Mouse (Mus musculus): ENCODE data around the gene Xpnpep3. TPM values are rescaled to one million over a fixed set of nuclear protein-coding genes. Genes with fewer than 3 reads are reported as not detected.

Gene Xpnpep3
- total RNA-seq (2015) (7.2 and 8.5 TPM in 2 replicates), total RNA-seq (2017) (17.5 and 27.8 TPM in 2 replicates)

- peak; percentile 96 for ATAC-seq (replicated peaks; ENCODE audit: poor library complexity)
Measured at GRCm38 (mm10) chr15:81399638-81400315, at the start of gene Xpnpep3, which contains the start of gene St13. Gene Xpnpep3, plus strand, starts transcription at chr15:81400138. Gene St13, minus strand, starts transcription at chr15:81400077.

- no peak for ATAC-seq (replicated peaks; ENCODE audit: poor library complexity)
Measured at GRCm38 (mm10) chr15:81350401-81350800, 49.5 kb upstream of the Xpnpep3 start.

GRCm38 (mm10) chr15:81352638-81353037 lies 47.3 kb upstream of the Xpnpep3 start:
- ATAC-seq (replicated peaks; ENCODE audit: poor library complexity), result peak; percentile 44; the same call in 1 of the 2 replicates

- peak; percentile 88 for ATAC-seq (replicated peaks; ENCODE audit: poor library complexity)
Measured at GRCm38 (mm10) chr15:81355146-81355761, 44.7 kb upstream of the Xpnpep3 start.

- ATAC-seq (replicated peaks; ENCODE audit: poor library complexity), result no peak
Measured at GRCm38 (mm10) chr15:81356946-81357345, 43.0 kb upstream of the Xpnpep3 start.

- no peak for ATAC-seq (replicated peaks; ENCODE audit: poor library complexity)
Measured at GRCm38 (mm10) chr15:81358943-81359342, 41.0 kb upstream of the Xpnpep3 start.

GRCm38 (mm10) chr15:81359421-81359820 lies 40.5 kb upstream of the Xpnpep3 start:
- ATAC-seq (replicated peaks; ENCODE audit: poor library complexity), result no peak

- ATAC-seq (replicated peaks; ENCODE audit: poor library complexity), result peak; percentile 97
Measured at GRCm38 (mm10) chr15:81360345-81361021, 39.5 kb upstream of the Xpnpep3 start, which contains the start of gene Slc25a17. Gene Slc25a17, minus strand, starts transcription at chr15:81360812.

- peak; percentile 59 for ATAC-seq (replicated peaks; ENCODE audit: poor library complexity)
Measured at GRCm38 (mm10) chr15:81361022-81361404, 38.9 kb upstream of the Xpnpep3 start.

GRCm38 (mm10) chr15:81361417-81362015 lies 38.4 kb upstream of the Xpnpep3 start:
- ATAC-seq (replicated peaks; ENCODE audit: poor library complexity), result peak; percentile 15

GRCm38 (mm10) chr15:81362501-81362900 lies 37.4 kb upstream of the Xpnpep3 start:
- ATAC-seq (replicated peaks; ENCODE audit: poor library complexity), result no peak

GRCm38 (mm10) chr15:81364271-81364670 lies 35.7 kb upstream of the Xpnpep3 start:
- no peak for ATAC-seq (replicated peaks; ENCODE audit: poor library complexity)

GRCm38 (mm10) chr15:81365246-81365645 lies 34.7 kb upstream of the Xpnpep3 start:
- ATAC-seq (replicated peaks; ENCODE audit: poor library complexity), result no peak

- no peak for ATAC-seq (replicated peaks; ENCODE audit: poor library complexity)
Measured at GRCm38 (mm10) chr15:81366241-81366640, 33.7 kb upstream of the Xpnpep3 start.

- no peak for ATAC-seq (replicated peaks; ENCODE audit: poor library complexity)
Measured at GRCm38 (mm10) chr15:81368601-81369000, 31.3 kb upstream of the Xpnpep3 start.

- ATAC-seq (replicated peaks; ENCODE audit: poor library complexity), result no peak
Measured at GRCm38 (mm10) chr15:81370356-81370755, 29.6 kb upstream of the Xpnpep3 start.

- no peak for ATAC-seq (replicated peaks; ENCODE audit: poor library complexity)
Measured at GRCm38 (mm10) chr15:81374621-81375020, 25.3 kb upstream of the Xpnpep3 start.

- ATAC-seq (replicated peaks; ENCODE audit: poor library complexity), result no peak
Measured at GRCm38 (mm10) chr15:81378845-81379244, 21.1 kb upstream of the Xpnpep3 start.

GRCm38 (mm10) chr15:81386327-81386726 lies 13.6 kb upstream of the Xpnpep3 start:
- ATAC-seq (replicated peaks; ENCODE audit: poor library complexity), result no peak

GRCm38 (mm10) chr15:81392997-81393396 lies 6.9 kb upstream of the Xpnpep3 start:
- ATAC-seq (replicated peaks; ENCODE audit: poor library complexity), result peak; percentile 76

- ATAC-seq (replicated peaks; ENCODE audit: poor library complexity), result no peak
Measured at GRCm38 (mm10) chr15:81394211-81394915, 5.6 kb upstream of the Xpnpep3 start.

Measured in megakaryocyte progenitor cell, adult 5-6 weeks (primary cell).